Mouse (Mus musculus): ENCODE measurements around the gene Lipe.
A peak's percentile ranks its signal among the peaks of the same experiment; 100 is the strongest.

Lipe gene

GRCm38 (mm10) chr7:25348861-25349260, 49.6 kb downstream of the Lipe start:
- no peak for DNase-seq

DNA sequence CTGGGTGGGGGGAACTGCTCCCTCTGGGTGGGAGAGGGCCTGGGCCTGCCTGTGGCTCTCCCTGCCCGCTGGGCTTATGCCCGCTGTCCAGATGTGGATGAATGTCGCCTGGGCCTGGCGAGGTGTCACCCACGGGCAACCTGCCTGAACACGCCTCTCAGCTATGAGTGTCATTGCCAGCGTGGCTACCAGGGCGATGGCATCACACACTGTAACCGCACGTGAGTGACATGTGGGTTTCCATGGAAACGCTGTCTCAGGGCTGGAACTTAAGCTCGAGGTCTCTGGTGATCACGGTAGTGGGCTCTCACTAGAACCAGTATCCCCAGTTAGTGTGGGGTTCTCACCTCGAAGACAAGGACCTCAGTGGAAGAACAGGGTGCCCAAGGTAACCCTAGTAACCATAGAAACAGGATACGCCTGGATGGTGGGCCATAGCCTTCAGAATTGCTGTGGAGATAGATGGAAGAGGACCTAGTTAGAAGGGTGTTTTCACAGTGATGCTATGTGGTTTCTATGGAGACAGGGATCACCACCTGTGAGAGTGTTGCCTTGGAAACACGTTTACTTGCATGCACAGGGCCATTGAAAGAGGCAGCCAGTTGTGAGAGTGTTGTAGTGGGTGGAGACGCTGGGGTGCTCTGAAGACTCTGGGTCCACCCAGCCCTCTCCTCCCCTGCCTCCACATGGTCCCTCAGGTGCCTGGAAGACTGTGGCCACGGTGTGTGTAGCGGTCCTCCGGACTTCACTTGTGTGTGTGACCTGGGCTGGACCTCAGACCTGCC, 57.3 kb downstream of the Lipe start:
- no peak for DNase-seq

GRCm38 (mm10) chr7:25339329-25339728, 59.2 kb downstream of the Lipe start:
- no peak for DNase-seq

- no peak for DNase-seq
Observed at GRCm38 (mm10) chr7:25334472-25334871, 64.0 kb downstream of the Lipe start.

GRCm38 (mm10) chr7:25333596-25334307, 64.8 kb downstream of the Lipe start:
- peak; percentile 65 for DNase-seq

Measured in cerebellum, adult 11 months (tissue).